Mouse (Mus musculus) heart, adult 8-10 months (tissue): Measurements from ENCODE around the gene Ifng. TPM values are rescaled to one million over a fixed set of nuclear protein-coding genes. Genes with fewer than 3 reads are reported as not detected.

Experiments used
- DNase-seq: peaks from one replicate; pipeline ENCODE4 v3.0.0; 2022; ENCODE audit warnings: low spot score
- total RNA-seq, 4 experiments: library from RNA; stranded (reverse); gene quantifications; 2 replicates each; pipeline ENCODE4 v1.2.4; 2022

Ifng gene
- total RNA-seq, 4 experiments from 2014 or later, result not detected

DNA sequence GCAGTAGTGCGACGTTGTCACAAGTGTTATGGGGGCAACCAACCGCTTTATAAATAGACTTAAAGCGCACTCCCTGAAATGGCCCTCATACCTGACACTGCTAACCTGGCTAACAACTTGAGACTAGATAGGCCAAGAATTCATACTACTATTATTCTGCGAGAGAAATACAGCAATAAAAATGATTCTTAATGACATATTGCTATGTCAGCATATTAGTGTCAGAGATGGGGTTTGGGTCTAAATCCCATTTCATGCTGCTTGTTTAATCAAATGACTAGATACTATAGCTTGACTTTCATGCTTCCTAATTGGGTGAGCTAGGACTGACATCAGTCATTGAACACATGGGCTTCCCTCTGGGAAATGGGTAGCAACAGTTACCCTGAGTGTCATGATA is 39.3 kb downstream of the Ifng start:
- DNase-seq, result no peak

DNA sequence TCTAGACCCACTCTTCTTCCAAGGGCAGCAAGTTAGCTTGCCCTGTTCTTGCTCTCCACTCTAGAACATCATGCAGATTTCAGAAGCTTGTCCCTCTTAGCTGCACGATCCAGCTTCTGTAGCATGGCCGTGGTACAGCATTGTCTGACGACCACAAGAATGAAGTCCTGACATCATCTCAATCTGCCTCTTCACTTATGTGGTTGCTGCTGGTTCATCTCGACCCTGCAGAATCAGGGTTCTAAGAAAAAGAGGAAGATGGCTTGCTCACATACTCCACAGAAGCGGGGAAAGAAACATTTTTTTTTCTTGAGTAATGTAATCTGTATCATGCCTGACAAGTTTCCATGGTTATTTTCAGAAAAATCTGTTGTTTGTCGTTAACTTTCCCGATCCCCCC is 39.9 kb downstream of the Ifng start:
- DNase-seq, result no peak

GRCm38 (mm10) chr10:118494109-118494508 is 53.3 kb downstream of the Ifng start:
- no peak for DNase-seq

DNA sequence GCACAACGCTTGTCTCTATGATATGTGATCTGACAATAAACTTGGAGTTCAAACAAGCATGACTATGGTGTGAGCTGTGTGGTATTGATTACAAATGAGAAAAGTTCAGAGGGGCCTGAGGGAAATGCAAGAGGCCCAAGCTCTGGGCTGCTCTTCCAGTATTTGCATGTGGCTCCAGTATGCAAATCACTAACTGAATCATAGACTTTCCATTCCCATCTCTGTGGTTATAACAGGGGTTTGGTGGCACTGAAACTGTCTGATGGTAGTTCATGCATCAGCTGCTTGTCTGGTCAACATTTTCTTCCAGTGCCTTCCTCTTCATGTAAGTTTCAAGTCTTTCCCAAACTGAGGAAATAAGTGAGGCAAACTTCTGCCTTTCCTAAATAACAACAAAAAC is 54.5 kb downstream of the Ifng start:
- no peak for DNase-seq

Other genes with a start within 250 kb of the Ifng start
- not detected for gene Il22, start 236.1 kb upstream of the Ifng start, total RNA-seq
- gene Gm32717, start 200.3 kb upstream of the Ifng start, total RNA-seq, result under 1 TPM; 0.37 to 0.50 (median 0.43) TPM
- under 1 TPM; 0.37 to 0.50 (median 0.43) TPM for gene Gm32802, start 182.4 kb upstream of the Ifng start, total RNA-seq
- gene Iltifb, start 146.0 kb upstream of the Ifng start, total RNA-seq, result not detected
- gene Gm9040, start 114.1 kb upstream of the Ifng start, total RNA-seq, result not detected
- gene Gm9044, start 108.6 kb upstream of the Ifng start, total RNA-seq, result not detected
- gene Gm9045, start 103.2 kb upstream of the Ifng start, total RNA-seq, result not detected
- gene Gm9046, start 97.8 kb upstream of the Ifng start, total RNA-seq, result not detected
- gene Gm9048, start 92.4 kb upstream of the Ifng start, total RNA-seq, result not detected
- not detected for gene Gm9049, start 86.9 kb upstream of the Ifng start, total RNA-seq